Mouse (Mus musculus) ovary, postnatal 10 days (tissue): ENCODE data around the gene Sh3bp4.

ENCODE experiments used
- DNase-seq: peaks from one replicate; pipeline ENCODE4 v3.0.0; 2022; ENCODE audit warnings: low spot score

The Sh3bp4 gene

DNA sequence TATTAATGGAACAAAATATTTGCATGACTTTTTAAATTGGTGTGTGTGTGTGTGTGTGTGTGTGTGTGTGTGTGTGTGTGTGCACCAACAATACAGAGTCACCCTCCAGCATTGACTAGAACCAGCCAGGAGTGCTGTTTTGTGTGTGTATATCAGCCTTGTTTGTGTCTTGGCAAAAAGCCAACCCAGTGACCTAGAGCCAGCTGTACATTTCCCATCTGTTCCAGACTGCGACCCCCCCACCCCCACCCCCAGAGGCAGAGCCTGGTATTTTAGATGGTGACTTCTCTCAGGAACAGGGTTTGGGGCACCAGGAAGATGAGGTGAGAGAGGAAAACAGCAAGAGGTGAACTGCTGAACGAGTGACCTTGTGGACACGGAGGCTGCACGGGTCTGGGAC is 24.2 kb downstream of the Sh3bp4 start:
- no peak for DNase-seq

GRCm38 (mm10) chr1:89095642-89096424 is 25.6 kb downstream of the Sh3bp4 start:
- DNase-seq: no peak

- DNase-seq: no peak
Observed at GRCm38 (mm10) chr1:89102231-89103003, 32.2 kb downstream of the Sh3bp4 start.

DNA sequence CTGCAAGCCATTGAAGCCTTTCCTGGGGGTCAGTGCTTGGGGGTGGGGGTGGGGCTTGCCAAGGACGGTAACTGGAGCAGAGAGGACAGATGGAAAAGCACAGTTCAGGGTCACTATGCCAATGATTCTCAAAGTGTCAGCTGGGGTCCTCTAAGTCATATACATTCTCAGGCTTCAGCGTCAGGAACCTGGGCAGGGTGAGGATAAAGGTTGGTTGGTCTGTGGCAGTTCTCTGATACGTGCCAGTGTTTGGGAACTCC is 32.7 kb downstream of the Sh3bp4 start:
- DNase-seq: no peak

- DNase-seq: no peak
Observed at GRCm38 (mm10) chr1:89103505-89103904, 33.3 kb downstream of the Sh3bp4 start.

DNA sequence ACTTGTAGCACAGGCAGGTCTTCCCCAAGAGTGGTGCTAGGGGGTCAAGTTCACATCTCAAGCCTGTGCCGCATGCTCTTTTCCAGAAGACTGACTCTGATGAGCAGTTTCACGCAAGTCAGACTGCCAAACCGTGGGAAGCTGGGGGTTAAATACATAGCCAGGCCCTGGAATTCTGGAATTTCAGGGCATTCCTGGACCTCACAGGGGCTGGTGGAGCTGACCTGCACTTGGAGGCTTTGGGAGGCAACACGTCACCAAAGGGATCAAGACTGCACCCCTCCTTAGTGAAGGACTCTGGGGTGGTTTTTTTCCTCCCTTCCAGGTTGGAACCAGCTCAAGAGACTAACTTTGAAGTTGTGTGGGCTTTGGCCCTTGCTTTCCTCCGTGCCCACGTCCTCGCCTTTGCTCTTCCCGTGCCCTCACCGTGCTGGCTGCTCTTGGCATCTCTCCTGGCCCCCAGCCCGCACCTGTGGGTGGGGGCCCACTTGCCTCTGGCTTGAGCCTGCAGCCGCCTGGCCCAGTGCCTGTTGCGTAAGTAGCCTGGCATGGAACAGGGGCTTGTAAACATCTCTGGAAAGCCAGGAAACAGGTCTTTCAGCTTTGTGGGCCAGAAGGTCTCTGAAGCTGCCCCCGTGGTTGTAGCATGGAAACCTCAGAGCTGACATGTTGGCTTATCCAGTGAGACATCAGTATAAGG is 34.0 kb downstream of the Sh3bp4 start:
- peak; percentile 33 for DNase-seq

- DNase-seq: no peak
Observed at GRCm38 (mm10) chr1:89105891-89106830, 35.9 kb downstream of the Sh3bp4 start.

DNA sequence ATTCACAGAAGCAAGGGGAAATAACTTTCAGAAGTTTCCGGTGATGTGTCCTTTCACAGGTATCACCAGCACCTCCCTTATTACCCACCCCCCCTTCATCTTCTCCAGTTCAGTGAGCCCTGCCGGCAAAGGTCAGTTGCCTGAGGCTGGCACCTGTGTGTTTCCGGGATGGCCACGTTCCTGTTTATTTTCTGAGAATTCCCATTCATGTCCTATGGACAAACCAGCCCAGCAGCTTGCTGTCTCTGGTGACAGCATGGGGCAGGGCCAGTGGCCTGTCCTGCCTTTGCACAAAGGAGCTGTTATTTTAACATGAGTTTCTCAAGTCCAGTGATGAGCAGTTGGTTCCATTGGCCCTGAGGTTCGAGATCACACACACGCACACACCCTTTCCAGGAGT is 37.3 kb downstream of the Sh3bp4 start:
- DNase-seq: no peak

GRCm38 (mm10) chr1:89108340-89108896 is 38.2 kb downstream of the Sh3bp4 start:
- no peak for DNase-seq

DNA sequence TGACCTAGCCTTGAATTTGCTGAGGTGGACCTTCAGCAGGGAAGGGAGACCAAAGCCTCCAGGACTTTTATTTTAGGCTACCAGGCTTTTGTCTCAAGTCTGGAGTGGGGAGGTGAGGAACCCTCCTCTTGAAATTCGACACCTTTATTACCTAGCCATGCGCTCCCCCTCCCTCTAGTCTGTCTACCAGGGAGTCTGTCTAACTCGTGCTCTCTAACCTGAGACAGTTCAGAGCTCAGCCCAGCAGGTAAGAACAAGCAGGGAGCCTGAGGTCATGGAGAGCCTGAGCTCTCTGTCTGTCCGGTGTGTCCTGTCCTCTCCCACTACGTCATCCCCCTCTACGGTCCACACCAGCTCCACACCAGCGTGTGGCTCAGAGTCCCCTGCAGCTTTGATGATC is 39.6 kb downstream of the Sh3bp4 start:
- no peak for DNase-seq

DNA sequence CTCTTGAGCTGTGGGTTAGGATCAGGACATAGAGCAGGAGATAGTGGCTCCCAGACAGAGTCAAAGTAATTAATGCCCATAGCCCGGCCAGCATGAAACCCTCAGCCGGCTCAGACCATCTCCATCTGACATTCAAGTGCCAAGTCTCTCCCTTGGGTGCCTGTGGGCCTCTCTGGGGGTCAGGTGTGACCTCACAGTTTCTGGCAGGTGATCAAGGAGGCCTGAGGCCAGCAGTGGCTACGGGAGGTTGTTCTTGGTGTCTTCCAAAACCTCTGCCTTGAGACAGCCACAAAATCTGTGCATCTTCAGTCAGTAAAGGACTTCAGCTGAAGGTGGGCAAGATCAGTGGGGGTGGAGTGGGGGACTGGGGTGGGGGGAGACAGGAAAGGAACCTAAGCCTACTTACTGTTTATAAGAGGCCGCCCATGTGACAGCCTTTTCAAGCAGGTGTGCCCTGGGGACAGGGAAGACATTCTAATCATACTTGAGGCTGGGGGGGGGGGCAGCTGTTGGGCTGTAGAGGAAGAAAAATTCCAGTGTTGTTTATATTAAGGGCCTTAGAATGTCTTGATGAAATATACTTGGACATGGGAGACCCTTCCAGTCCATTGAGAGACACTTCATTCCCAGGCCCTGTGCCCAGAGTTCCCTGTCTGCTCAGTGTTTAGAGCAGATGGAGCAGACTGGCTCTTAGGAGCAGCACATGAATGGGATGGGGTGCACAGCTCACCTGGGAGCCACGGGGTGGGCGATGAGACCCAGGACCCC is 40.7 kb downstream of the Sh3bp4 start:
- no peak for DNase-seq

- no peak for DNase-seq
Observed at GRCm38 (mm10) chr1:89112544-89112943, 42.3 kb downstream of the Sh3bp4 start.

- no peak for DNase-seq
Observed at GRCm38 (mm10) chr1:89113731-89114130, 43.5 kb downstream of the Sh3bp4 start.

DNA sequence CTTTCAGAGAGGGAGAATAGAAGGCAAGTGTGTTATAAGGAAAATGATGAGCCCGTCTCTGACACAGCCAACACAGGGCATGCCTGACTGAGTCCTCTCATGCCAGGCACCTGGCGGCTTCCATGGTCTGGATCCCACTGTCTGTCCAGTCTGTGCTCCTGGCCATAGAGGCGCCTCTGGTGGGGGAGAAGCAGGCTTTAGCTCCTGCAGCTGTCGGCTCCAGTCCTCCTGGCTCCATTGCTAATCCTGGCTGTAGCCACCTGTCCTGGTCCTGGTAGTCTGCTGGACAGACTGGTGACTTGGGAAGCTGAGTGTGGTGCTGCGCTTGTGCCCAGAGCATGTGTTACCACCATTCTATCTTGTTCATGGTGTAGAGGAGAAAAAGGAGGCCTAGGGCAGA is 46.8 kb downstream of the Sh3bp4 start:
- DNase-seq: no peak

DNA sequence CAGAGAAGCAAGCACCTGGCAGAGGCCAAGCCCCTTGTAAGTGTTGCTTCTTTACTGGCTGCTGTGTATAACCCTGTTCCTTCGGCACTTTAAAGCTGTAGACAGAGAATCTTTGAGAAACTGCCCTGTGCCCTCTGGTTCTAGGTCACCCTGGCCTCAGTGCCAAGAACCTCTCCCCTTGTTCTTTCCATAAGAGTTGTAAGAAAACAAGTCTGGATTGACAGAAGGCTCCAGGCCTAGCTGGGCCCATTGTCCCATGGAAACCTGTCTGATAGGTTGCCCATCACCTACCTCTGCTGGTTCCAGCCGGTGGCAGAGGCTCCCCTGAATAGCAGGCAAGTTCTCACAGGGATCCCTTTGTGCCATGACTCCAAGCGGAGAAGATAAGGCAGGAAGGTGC is 47.9 kb downstream of the Sh3bp4 start:
- DNase-seq: no peak

- no peak for DNase-seq
Observed at GRCm38 (mm10) chr1:89118836-89119235, 48.6 kb downstream of the Sh3bp4 start.

DNA sequence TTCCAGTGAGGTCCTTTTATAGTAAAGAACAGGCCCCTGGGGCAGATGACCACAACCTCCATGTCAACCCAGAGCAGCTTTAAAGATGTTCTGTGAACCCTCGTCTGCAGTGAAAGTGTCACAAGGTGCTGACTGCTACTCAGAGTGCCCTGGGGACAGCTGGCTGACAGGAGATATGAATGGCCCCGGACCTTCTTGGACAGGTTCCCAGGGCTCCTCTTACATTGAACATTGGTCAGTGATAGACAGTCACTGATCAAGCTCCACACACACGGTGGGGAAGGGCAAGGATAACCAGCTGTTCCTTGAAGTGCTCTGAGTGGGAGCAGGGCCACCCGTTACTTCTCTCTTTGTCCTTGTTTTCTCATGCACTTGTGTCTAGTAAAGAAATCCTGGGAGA is 50.1 kb downstream of the Sh3bp4 start:
- no peak for DNase-seq

DNA sequence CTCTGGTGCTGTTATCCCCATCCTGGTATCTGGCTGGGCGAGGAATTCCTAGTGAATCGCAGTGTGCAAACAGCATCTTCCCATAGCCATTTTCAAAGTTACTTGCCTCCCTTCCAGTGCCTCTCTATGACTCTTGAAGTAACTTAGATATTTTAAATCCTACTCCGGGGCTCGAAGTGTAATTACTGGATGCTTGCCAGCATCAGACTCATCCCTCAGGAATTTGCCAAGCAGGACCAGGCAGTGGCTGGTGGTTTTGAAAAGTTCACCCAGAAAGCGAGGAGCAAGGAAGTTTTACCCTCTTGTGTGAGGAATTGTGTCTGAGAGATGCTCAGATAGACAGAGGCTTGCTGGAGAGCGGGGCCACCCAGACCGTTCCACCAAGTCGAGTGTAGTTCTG is 51.3 kb downstream of the Sh3bp4 start:
- DNase-seq: no peak

DNA sequence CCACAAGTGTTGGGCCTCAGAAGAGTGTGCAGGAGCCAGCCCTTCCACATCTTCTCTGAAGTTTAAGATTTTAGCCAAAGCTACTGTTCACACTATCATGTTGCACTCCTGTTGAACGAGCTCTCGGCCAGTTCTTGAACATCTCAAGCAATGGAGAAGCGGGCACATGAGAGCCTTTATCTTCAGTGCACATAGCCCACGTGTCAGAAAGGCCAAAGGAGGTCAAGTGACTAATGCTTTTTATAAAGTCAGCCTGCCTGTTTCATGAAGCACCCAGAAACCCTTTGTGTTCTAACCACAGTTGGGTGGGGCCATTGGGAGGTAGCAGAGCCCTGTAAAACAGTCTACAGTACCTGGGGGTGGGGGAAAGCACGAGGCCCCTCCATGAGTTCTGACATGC is 52.2 kb downstream of the Sh3bp4 start:
- no peak for DNase-seq

DNA sequence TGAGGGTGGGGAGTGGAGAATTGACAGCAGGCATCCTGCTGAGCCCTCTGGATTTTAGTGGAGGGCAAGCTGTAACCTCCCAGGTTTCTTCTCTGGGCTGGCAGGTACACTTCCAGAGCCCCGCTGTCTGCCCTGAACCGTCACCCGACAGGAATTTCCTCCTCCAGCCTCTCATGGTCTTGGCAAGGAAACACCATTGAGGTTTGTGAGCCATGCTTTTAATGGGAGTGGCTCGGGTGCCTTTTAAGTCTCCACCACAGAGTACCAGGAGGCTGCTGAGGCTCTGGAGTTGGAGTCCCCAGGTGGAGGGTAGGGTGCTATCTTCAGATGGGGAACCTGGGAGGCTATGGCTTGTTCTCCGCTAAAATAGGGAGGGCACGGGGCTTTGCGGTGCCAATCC is 53.9 kb downstream of the Sh3bp4 start:
- no peak for DNase-seq

- DNase-seq: no peak
Observed at GRCm38 (mm10) chr1:89127163-89127562, 56.9 kb downstream of the Sh3bp4 start.
